Mouse (Mus musculus) lung, postnatal 0 days (tissue): ENCODE results near the gene Il25.

ENCODE experiments used
- CTCF ChIP-seq: IDR thresholded peaks from 2 replicates; pipeline ENCODE4 v1.5.1; 2016; ENCODE audit warnings: antibody characterized with exemption, mild to moderate bottlenecking
- EP300 ChIP-seq: IDR thresholded peaks from 2 replicates; pipeline ENCODE4 v1.6.1; 2016; ENCODE audit warnings: antibody characterized with exemption, mild to moderate bottlenecking, control low read depth

DNA sequence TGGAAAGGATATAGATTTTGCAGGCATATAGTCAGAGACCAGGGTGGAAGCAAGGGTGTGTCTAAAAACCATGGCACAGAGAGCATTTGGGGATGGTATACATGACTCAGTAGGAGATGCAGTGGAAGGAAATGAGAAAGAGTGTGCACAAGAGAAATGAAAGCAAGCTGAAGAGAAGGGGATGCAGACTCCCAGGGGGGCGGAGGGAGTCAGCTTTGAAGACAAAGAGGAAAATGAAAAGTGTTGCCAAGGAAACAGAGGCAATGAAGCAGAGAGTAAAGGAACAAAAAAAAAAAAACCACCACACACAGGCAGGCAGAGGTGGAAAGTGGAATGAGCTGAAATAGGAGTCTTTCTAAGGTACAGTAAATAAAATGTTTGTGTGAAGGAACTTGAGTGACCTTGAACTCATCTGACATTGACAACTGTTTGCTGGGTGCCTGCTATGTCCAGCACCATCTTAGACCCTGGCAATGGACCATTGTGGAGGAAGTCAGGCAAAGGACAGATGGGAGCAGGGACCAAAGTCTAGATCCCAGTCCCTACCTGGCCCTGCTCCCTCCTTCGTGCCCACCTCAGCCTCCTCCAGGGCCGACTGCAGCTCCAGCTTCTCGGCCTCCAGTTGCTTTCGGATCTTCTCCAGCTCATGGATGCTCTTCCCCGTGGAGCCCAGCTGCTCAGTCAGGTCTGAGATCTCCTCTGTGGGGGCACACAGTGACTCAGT, 41.7 kb downstream of the Il25 start:
- TF ChIP-seq CTCF (no peak), EP300 (no peak)
